Mouse (Mus musculus) liver, embryonic 14.5 days (tissue): Measurements from ENCODE around the gene Lipt2. TPM values are rescaled to one million over a fixed set of nuclear protein-coding genes. Genes with fewer than 3 reads are reported as not detected.

Source experiments
- ATAC-seq: fragments of 200-750 bp; cut with Nextera tagmentation; 2 replicates; pipeline ENCODE4 v1.8.0; 2017; ENCODE audit warnings: moderate number of reproducible peaks, mild to moderate bottlenecking, moderate library complexity; ENCODE audit not compliant: insufficient read depth
- DNase-seq, 3 experiments: peaks; one replicate each; pipeline ENCODE4 v3.0.0-alpha.2; 2012 to 2013; ENCODE audit warnings: low read depth in 3 of 3, low spot score in 3 of 3
- H3K27ac ChIP-seq: fragments of 300-500 bp; sonication (generic); 2 replicates; pipeline ENCODE4 v1.5.1; 2014; ENCODE audit warnings: moderate library complexity, mild to moderate bottlenecking, control low read depth, inconsistent platforms
- H3K27me3 ChIP-seq: fragments of 300-500 bp; sonication (generic); 2 replicates; pipeline ENCODE4 v1.6.1; 2014; ENCODE audit warnings: mild to moderate bottlenecking, low read length, moderate library complexity; ENCODE audit not compliant: control insufficient read depth, insufficient read depth
- H3K36me3 ChIP-seq: fragments of 300-500 bp; sonication (generic); replicated peaks from 2 replicates; pipeline ENCODE4 v1.6.1; 2014; ENCODE audit warnings: low read depth; ENCODE audit not compliant: control insufficient read depth, insufficient read depth
- H3K4me1 ChIP-seq, 2 experiments: fragments of 200-500 bp in 1 of 2; fragments of 300-500 bp in 1 of 2; sonication (generic) in 1 of 2; replicated peaks; 2 replicates each; pipeline ENCODE4 v1.6.1; 2012 to 2014; ENCODE audit warnings: antibody characterized with exemption in 1 of 2, inconsistent platforms in 1 of 2, low read length in 1 of 2; ENCODE audit not compliant: control insufficient read depth in 2 of 2, insufficient read depth in 2 of 2
- H3K4me2 ChIP-seq: fragments of 300-500 bp; sonication (generic); 2 replicates; pipeline ENCODE4 v1.6.1; 2014; ENCODE audit warnings: low read depth, mild to moderate bottlenecking, control low read depth, moderate library complexity
- H3K4me3 ChIP-seq, 2 experiments: fragments of 200-500 bp in 1 of 2; fragments of 300-500 bp in 1 of 2; sonication (generic) in 1 of 2; 2 replicates each; pipeline ENCODE4 v1.5.1; 2012 to 2014; ENCODE audit warnings: low read depth in 2 of 2, low read length in 2 of 2, mild to moderate bottlenecking in 2 of 2, control low read depth in 1 of 2, inconsistent platforms in 1 of 2, moderate library complexity in 1 of 2; ENCODE audit not compliant: insufficient read depth in 1 of 2
- H3K9ac ChIP-seq: fragments of 300-500 bp; sonication (generic); replicated peaks from 2 replicates; pipeline ENCODE4 v1.6.1; 2014; ENCODE audit warnings: mild to moderate bottlenecking, control low read depth, moderate library complexity
- H3K9me3 ChIP-seq: fragments of 300-500 bp; sonication (generic); 2 replicates; pipeline ENCODE4 v1.6.1; 2016; ENCODE audit warnings: low read length, mixed read lengths; ENCODE audit not compliant: control insufficient read depth
- CTCF ChIP-seq: IDR thresholded peaks from 2 replicates; pipeline ENCODE4 v1.5.1; 2016; ENCODE audit warnings: antibody characterized with exemption, low read depth, control low read depth
- EP300 ChIP-seq: IDR thresholded peaks from 2 replicates; pipeline ENCODE4 v1.6.1; 2016; ENCODE audit warnings: antibody characterized with exemption, low read depth
- WGBS: fragments of 180-500 bp; shearing (Covaris S2); extraction: QIAGEN DNeasy Blood & Tissue Kit; methylation state at CpG from one replicate; pipeline ENCODE4 v1.1.7; 2014; ENCODE audit not compliant: insufficient replicate concordance; 5-methylcytosine and 5-hydroxymethylcytosine counted together
- polyA plus RNA-seq, 2 experiments: library from polyadenylated mRNA; depleted of rRNA in 1 of 2; stranded (reverse) in 1 of 2; unstranded in 1 of 2; fragments of >200 nt; fragmentation: Nextera tagmentation in 1 of 2; extraction: Ambion mirVana in 1 of 2; gene quantifications; 2 replicates each; pipeline versions ENCODE4 v1.2.1 to v1.2.3; 2012 to 2014

Lipt2 gene
- polyA plus RNA-seq, 2 experiments, result 2.8 to 5.6 TPM

DNA sequence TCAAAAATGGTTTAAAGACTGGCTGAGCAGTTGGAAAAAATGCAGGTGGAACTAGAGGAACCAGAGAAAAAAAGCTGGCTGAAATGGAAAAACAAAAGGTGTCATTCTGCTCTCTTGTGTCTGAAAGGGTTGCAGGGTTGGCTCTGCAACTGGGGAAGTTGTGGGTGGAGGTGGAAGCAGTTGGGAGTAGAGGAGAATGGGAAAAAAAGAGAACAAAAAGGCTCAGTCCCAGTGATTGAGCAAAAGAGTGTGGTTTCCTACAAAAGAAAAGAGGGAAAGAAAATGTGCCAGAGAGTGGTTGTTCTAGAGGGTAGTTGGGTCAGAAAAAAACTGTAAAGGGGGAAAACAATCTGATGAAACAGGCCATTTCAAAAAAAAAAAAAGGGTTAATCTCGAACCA lies 18.5 kb upstream of the Lipt2 start:
- no peak for DNase-seq
- Histone ChIP-seq H3K9me3 (no peaks in the 10 kb centered on the region), H3K4me1 (no peaks in the 10 kb centered on the region), H3K4me3 (no peak overlapping the region), H3K27ac (no peak overlapping the region), H3K36me3 (no peaks in the 10 kb centered on the region), H3K4me2 (no peak overlapping the region), H3K9ac (no peak overlapping the region), H3K27me3 (no peaks in the 10 kb centered on the region)
- 33% methylated on average over 1 of the region's 1 CpGs for WGBS
- TF ChIP-seq EP300 (no peak), CTCF (no peak)
- ATAC-seq, result no peak

GRCm38 (mm10) chr7:100148586-100148985 lies 10.5 kb upstream of the Lipt2 start:
- H3K9ac ChIP-seq, result no peak overlapping the region
- no peaks in the 10 kb centered on the region for H3K27me3 ChIP-seq
- no peak for ATAC-seq
- H3K9me3 ChIP-seq, result no peaks in the 10 kb centered on the region
- no peak overlapping the region for H3K4me2 ChIP-seq
- H3K4me3 ChIP-seq, result no peak overlapping the region
- H3K36me3 ChIP-seq, result no peaks in the 10 kb centered on the region
- no peak for DNase-seq
- H3K27ac ChIP-seq, result no peak overlapping the region
- 79% methylated on average over 4 of the region's 4 CpGs for WGBS
- H3K4me1 ChIP-seq, result no peaks in the 10 kb centered on the region
- TF ChIP-seq EP300 (no peak), CTCF (no peak)

DNA sequence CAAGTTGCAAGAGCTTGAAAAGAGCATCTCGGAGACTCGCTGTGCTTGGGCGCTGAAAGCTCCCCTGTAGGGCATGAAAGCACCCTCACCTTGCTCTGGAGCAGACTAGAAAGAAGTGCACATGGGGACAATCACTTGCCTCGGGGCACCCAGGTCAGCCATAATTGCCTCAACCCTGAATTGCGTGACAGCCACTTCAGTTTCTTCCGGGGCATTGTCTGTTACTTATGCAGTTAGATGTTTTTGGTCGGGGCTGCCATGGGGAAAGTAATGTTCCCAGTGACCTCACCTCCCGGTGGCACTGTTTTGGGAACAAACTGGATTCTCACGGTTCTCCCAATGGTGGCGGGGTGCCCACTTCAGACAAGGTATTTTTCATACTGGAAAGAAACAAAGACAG lies 9.0 kb upstream of the Lipt2 start:
- H3K4me3 ChIP-seq, result no peak overlapping the region
- H3K4me1 ChIP-seq, result no peaks in the 10 kb centered on the region
- H3K4me2 ChIP-seq, result no peak overlapping the region
- no peaks in the 10 kb centered on the region for H3K27me3 ChIP-seq
- no peak for ATAC-seq
- H3K9ac ChIP-seq, result no peak overlapping the region
- H3K36me3 ChIP-seq, result no peaks in the 10 kb centered on the region
- H3K27ac ChIP-seq, result no peak overlapping the region
- WGBS, result 55% methylated on average over 10 of the region's 10 CpGs
- no peaks in the 10 kb centered on the region for H3K9me3 ChIP-seq
- DNase-seq, result no peak
- TF ChIP-seq EP300, result no peak
- no peak for TF ChIP-seq CTCF

DNA sequence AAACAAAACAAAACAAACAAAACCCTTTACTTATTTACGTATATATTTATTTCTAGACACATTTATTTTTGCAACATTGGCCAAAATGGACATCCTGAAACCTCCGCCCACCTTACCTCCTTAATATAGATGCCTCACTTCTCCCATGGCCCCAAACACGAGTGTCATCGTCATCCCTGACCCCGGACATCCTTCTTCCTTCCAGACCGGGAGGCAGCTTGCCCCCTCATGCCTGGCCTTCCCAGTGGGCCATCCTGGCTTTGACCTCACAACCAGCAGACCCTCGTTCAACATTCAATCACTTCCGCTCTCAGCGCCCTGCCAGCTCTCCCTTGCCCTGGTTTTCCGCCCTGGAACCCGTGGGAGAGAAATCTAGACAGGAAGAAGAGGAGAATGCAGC lies 8.5 kb upstream of the Lipt2 start:
- Histone ChIP-seq H3K27ac (no peak overlapping the region), H3K9me3 (no peaks in the 10 kb centered on the region), H3K4me3 (no peak overlapping the region), H3K4me2 (no peak overlapping the region), H3K27me3 (no peaks in the 10 kb centered on the region), H3K4me1 (no peaks in the 10 kb centered on the region), H3K9ac (no peak overlapping the region), H3K36me3 (no peaks in the 10 kb centered on the region)
- ATAC-seq, result no peak
- TF ChIP-seq EP300, result no peak
- TF ChIP-seq CTCF, result no peak
- DNase-seq, result no peak
- 68% methylated on average over 11 of the region's 11 CpGs for WGBS

GRCm38 (mm10) chr7:100157669-100158068 lies 1.4 kb upstream of the Lipt2 start:
- Histone ChIP-seq H3K4me3 (no peak overlapping the region), H3K9me3 (no peaks in the 10 kb centered on the region), H3K9ac (no peak overlapping the region), H3K4me2 (no peak overlapping the region), H3K27ac (no peak overlapping the region), H3K27me3 (no peaks in the 10 kb centered on the region), H3K4me1 (peaks cover 0 to 8% of the 10 kb centered on the region in 2 experiments; a peak in 3 of 4 replicates), H3K36me3 (no peaks in the 10 kb centered on the region)
- ATAC-seq, result no peak
- WGBS, result 52% methylated on average over 4 of the region's 4 CpGs
- TF ChIP-seq CTCF, result no peak
- DNase-seq, result no peak
